Mouse (Mus musculus): ENCODE measurements at regions not wholly inside any gene's neighbourhood (a gene's known extent, or its start where the extent isn't known, plus 50 kb on each side); places are given as distances from the start of the nearest gene placed in this dataset.

DNA sequence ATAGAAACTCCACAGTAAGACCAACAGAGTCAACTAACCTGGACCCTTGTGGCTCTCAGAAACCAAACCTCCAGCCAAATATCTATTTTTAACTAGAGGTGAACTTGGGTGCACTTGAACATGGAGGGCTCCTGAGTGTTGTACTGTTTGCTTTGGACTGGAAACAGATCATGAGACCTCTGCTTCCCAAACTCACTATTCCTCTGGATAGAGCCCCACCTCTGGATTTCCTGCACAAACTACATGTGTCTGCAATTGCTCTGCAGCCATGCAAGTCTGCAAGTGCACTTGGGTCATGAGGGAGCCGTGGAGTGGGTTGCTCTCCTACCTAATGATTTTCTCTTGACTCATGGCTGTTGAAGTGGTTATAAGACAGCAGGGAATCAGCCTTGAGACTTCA lies 759.9 kb upstream of the Fam160b2 start:
- no peak for ATAC-seq (ENCODE audit: insufficient number of reproducible peaks, low FRiP score)
- no peak overlapping the region for H3K9ac ChIP-seq
- no peaks in the 10 kb centered on the region for H3K27me3 ChIP-seq (replicated peaks)
- no peaks in the 10 kb centered on the region for H3K36me3 ChIP-seq
- H3K27ac ChIP-seq (ENCODE audit: poor library complexity, severe bottlenecking) = no peak overlapping the region
- H3K4me2 ChIP-seq = no peak overlapping the region
- H3K9me3 ChIP-seq (replicated peaks) = no peaks in the 10 kb centered on the region
- 83% methylated on average over 1 of the region's 1 CpGs for WGBS
- no peak overlapping the region for H3K4me3 ChIP-seq
- no peaks in the 10 kb centered on the region for H3K4me1 ChIP-seq (replicated peaks)

DNA sequence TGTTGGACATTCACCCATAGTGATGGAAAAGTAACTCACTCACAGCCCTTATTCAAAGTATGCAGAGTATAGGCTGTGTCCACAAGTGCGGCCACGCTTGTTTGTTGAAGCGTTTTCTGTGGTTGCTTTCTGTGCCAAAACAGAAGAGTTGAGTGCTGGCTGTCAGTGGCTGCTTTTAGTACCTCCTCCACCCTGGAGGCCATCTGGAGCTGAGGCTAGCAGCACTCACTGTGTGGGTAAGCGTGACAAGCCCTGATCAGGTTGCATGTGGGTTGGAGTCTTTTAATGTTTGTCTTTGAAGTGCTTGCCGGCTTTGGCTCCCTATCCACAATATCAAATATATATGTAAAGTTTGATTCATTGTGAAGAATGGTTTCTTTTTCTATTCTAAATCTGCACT lies 738.6 kb upstream of the Fam160b2 start:
- ATAC-seq (ENCODE audit: insufficient number of reproducible peaks, low FRiP score) = no peak
- H3K9ac ChIP-seq = no peak overlapping the region
- H3K4me3 ChIP-seq = no peak overlapping the region
- WGBS = 81% methylated on average over 5 of the region's 5 CpGs
- no peaks in the 10 kb centered on the region for H3K27me3 ChIP-seq (replicated peaks)
- no peak overlapping the region for H3K27ac ChIP-seq (ENCODE audit: poor library complexity, severe bottlenecking)
- H3K36me3 ChIP-seq = no peaks in the 10 kb centered on the region
- H3K4me2 ChIP-seq = no peak overlapping the region
- H3K9me3 ChIP-seq (replicated peaks) = no peaks in the 10 kb centered on the region
- H3K4me1 ChIP-seq (replicated peaks) = no peaks in the 10 kb centered on the region

- ATAC-seq (ENCODE audit: insufficient number of reproducible peaks, low FRiP score) = no peak
- H3K27ac ChIP-seq (ENCODE audit: poor library complexity, severe bottlenecking) = no peak overlapping the region
- no peak overlapping the region for H3K4me2 ChIP-seq
- no peak overlapping the region for H3K9ac ChIP-seq
- WGBS = 82% methylated on average over 3 of the region's 3 CpGs
- H3K36me3 ChIP-seq = no peaks in the 10 kb centered on the region
- no peaks in the 10 kb centered on the region for H3K27me3 ChIP-seq (replicated peaks)
- no peaks in the 10 kb centered on the region for H3K9me3 ChIP-seq (replicated peaks)
- H3K4me3 ChIP-seq = no peak overlapping the region
- H3K4me1 ChIP-seq (replicated peaks) = no peaks in the 10 kb centered on the region
Measured at GRCm38 (mm10) chr14:71336906-71337305, 737.3 kb upstream of the Fam160b2 start.

- Histone ChIP-seq H3K9me3 (replicated peaks) (no peaks in the 10 kb centered on the region), H3K4me2 (no peak overlapping the region), H3K4me3 (no peak overlapping the region), H3K4me1 (replicated peaks) (no peaks in the 10 kb centered on the region), H3K36me3 (no peaks in the 10 kb centered on the region), H3K27me3 (replicated peaks) (no peaks in the 10 kb centered on the region), H3K27ac (ENCODE audit: poor library complexity, severe bottlenecking) (no peak overlapping the region), H3K9ac (no peak overlapping the region)
- ATAC-seq (ENCODE audit: insufficient number of reproducible peaks, low FRiP score) = no peak
- WGBS = 78% methylated on average over 1 of the region's 1 CpGs
Measured at GRCm38 (mm10) chr14:71334022-71334421, 734.4 kb upstream of the Fam160b2 start.

GRCm38 (mm10) chr14:71329862-71330630 lies 730.4 kb upstream of the Fam160b2 start:
- H3K4me1 ChIP-seq (replicated peaks) = no peaks in the 10 kb centered on the region
- H3K9ac ChIP-seq = no peak overlapping the region
- ATAC-seq (ENCODE audit: insufficient number of reproducible peaks, low FRiP score) = no peak
- H3K4me3 ChIP-seq = no peak overlapping the region
- H3K36me3 ChIP-seq = no peaks in the 10 kb centered on the region
- 37% methylated on average over 5 of the region's 5 CpGs for WGBS
- H3K9me3 ChIP-seq (replicated peaks) = no peaks in the 10 kb centered on the region
- H3K4me2 ChIP-seq = no peak overlapping the region
- no peak overlapping the region for H3K27ac ChIP-seq (ENCODE audit: poor library complexity, severe bottlenecking)
- no peaks in the 10 kb centered on the region for H3K27me3 ChIP-seq (replicated peaks)

- Histone ChIP-seq H3K27me3 (replicated peaks) (no peaks in the 10 kb centered on the region), H3K4me3 (no peak overlapping the region), H3K4me2 (no peak overlapping the region), H3K9me3 (replicated peaks) (no peaks in the 10 kb centered on the region), H3K27ac (ENCODE audit: poor library complexity, severe bottlenecking) (no peak overlapping the region), H3K4me1 (replicated peaks) (no peaks in the 10 kb centered on the region), H3K9ac (no peak overlapping the region), H3K36me3 (no peaks in the 10 kb centered on the region)
- no peak for ATAC-seq (ENCODE audit: insufficient number of reproducible peaks, low FRiP score)
Measured at GRCm38 (mm10) chr14:71327621-71328020, 728.0 kb upstream of the Fam160b2 start.

- Histone ChIP-seq H3K4me3 (no peak overlapping the region), H3K27me3 (replicated peaks) (no peaks in the 10 kb centered on the region), H3K36me3 (no peaks in the 10 kb centered on the region), H3K4me1 (replicated peaks) (no peaks in the 10 kb centered on the region), H3K9me3 (replicated peaks) (no peaks in the 10 kb centered on the region), H3K4me2 (no peak overlapping the region), H3K9ac (no peak overlapping the region), H3K27ac (ENCODE audit: poor library complexity, severe bottlenecking) (no peak overlapping the region)
- ATAC-seq (ENCODE audit: insufficient number of reproducible peaks, low FRiP score) = no peak
- 83% methylated on average over 2 of the region's 2 CpGs for WGBS
Measured at GRCm38 (mm10) chr14:71326521-71327105, 727.0 kb upstream of the Fam160b2 start.

- no peak overlapping the region for H3K27ac ChIP-seq (ENCODE audit: poor library complexity, severe bottlenecking)
- no peaks in the 10 kb centered on the region for H3K4me1 ChIP-seq (replicated peaks)
- no peak for ATAC-seq (ENCODE audit: insufficient number of reproducible peaks, low FRiP score)
- H3K4me3 ChIP-seq = no peak overlapping the region
- no peak overlapping the region for H3K4me2 ChIP-seq
- H3K9me3 ChIP-seq (replicated peaks) = no peaks in the 10 kb centered on the region
- H3K27me3 ChIP-seq (replicated peaks) = no peaks in the 10 kb centered on the region
- WGBS = 61% methylated on average over 3 of the region's 3 CpGs
- no peak overlapping the region for H3K9ac ChIP-seq
- H3K36me3 ChIP-seq = no peaks in the 10 kb centered on the region
Measured at GRCm38 (mm10) chr14:71315228-71315627, 715.6 kb upstream of the Fam160b2 start.

DNA sequence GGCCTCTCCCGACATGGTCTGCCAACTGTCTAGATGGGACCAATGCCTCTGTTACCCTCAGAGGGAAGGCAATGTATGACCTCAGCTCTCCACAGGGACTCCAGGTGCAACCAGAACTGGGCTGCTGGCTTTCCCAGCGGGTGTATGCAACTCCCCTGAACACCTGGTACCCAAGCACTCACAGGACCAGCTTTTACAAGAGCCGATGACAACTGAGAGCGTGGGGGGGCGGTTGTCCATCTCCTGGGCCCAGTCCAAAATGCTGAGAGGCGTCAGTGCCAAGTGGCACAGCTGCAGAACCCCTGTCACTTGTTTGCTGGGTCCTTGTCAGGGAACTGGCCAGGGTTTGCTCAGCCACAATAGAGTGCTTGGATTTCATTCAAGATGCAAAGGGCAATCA lies 700.1 kb upstream of the Fam160b2 start:
- peaks cover 5% of the 10 kb centered on the region; the same call in 1 of the 2 replicates for H3K4me1 ChIP-seq (replicated peaks)
- H3K27me3 ChIP-seq (replicated peaks) = no peaks in the 10 kb centered on the region
- no peak for ATAC-seq (ENCODE audit: insufficient number of reproducible peaks, low FRiP score)
- no peak overlapping the region for H3K27ac ChIP-seq (ENCODE audit: poor library complexity, severe bottlenecking)
- no peaks in the 10 kb centered on the region for H3K9me3 ChIP-seq (replicated peaks)
- no peak overlapping the region for H3K4me3 ChIP-seq
- H3K4me2 ChIP-seq = no peak overlapping the region
- no peak overlapping the region for H3K9ac ChIP-seq
- WGBS = 71% methylated on average over 6 of the region's 6 CpGs
- H3K36me3 ChIP-seq = no peaks in the 10 kb centered on the region

DNA sequence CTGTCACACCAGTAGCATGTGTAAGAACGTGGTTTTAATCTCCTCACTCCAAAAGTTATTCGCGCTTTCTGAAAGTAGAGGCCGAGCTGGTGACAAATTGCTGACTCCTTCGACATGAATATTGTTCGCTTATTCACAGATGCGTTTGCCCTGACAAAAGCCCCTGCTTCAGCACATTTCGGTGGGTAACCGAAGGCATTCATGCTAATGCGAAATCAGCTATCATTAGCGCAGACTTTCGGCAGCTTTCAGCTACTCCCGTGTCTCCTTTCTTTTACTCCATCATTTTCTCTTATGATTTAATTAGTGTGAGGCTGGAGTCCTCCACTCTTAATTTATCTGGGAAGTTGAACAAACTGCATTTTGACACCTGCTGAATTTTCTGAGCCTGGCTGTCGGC lies 681.9 kb upstream of the Fam160b2 start:
- ATAC-seq (ENCODE audit: insufficient number of reproducible peaks, low FRiP score) = no peak
- Histone ChIP-seq H3K9ac (no peak overlapping the region), H3K4me2 (no peak overlapping the region), H3K27me3 (replicated peaks) (no peaks in the 10 kb centered on the region), H3K4me1 (replicated peaks) (no peaks in the 10 kb centered on the region), H3K27ac (ENCODE audit: poor library complexity, severe bottlenecking) (no peak overlapping the region), H3K4me3 (no peak overlapping the region), H3K36me3 (no peaks in the 10 kb centered on the region), H3K9me3 (replicated peaks) (peaks cover 5% of the 10 kb centered on the region)
- WGBS = 84% methylated on average over 14 of the region's 14 CpGs

DNA sequence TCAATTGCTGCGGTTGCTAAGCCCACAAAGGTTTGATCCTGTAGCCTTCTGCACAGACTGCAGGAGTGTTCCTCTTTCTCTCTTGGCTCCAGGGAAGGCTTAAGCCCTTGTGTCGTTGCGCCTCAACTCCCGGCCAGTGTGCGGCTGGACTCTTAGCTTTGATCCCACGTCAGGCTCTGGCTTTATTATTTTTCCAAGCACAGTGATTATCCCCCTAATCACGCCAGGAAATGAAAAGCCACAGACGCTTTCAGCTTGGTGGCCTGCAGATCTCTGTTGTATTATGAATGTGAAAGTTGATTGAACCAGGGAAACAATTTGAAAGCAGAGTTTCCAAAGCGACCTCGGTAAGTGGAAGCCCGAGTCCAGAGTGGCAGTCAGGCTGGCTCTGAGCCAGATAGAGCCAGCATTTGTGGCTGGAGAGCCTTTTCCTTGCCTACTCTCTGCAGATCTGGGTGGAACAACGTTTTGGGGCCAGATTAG lies 676.7 kb upstream of the Fam160b2 start:
- no peak for ATAC-seq (ENCODE audit: insufficient number of reproducible peaks, low FRiP score)
- Histone ChIP-seq H3K4me2 (peak overlapping the region; percentile 45), H3K27ac (ENCODE audit: poor library complexity, severe bottlenecking) (no peak overlapping the region), H3K9ac (no peak overlapping the region), H3K27me3 (replicated peaks) (no peaks in the 10 kb centered on the region), H3K36me3 (no peaks in the 10 kb centered on the region), H3K4me1 (replicated peaks) (no peaks in the 10 kb centered on the region), H3K4me3 (no peak overlapping the region), H3K9me3 (replicated peaks) (peaks cover 5% of the 10 kb centered on the region)
- 48% methylated on average over 12 of the region's 12 CpGs for WGBS

- Histone ChIP-seq H3K4me3 (no peak overlapping the region), H3K36me3 (no peaks in the 10 kb centered on the region), H3K27ac (ENCODE audit: poor library complexity, severe bottlenecking) (no peak overlapping the region), H3K9me3 (replicated peaks) (no peaks in the 10 kb centered on the region), H3K27me3 (replicated peaks) (no peaks in the 10 kb centered on the region), H3K4me2 (no peak overlapping the region), H3K4me1 (replicated peaks) (no peaks in the 10 kb centered on the region), H3K9ac (no peak overlapping the region)
- ATAC-seq (ENCODE audit: insufficient number of reproducible peaks, low FRiP score) = no peak
- 91% methylated on average over 2 of the region's 2 CpGs for WGBS
Measured at GRCm38 (mm10) chr14:71272470-71272869, 672.8 kb upstream of the Fam160b2 start.

Data from heart, embryonic 12.5 days (tissue).